Mouse (Mus musculus) spleen, postnatal 14 days (tissue): Measurements from ENCODE around the gene Sell.
"Not testable (repeated sequence)": the region's sequence is repeated elsewhere in the genome, so short reads cannot be mapped to it uniquely, and the experiment has no call there.

Experiments
- DNase-seq, 2 experiments: peaks; one replicate each; pipeline ENCODE4 v3.0.0; 2021 to 2022; ENCODE audit warnings: low spot score in 2 of 2

The Sell gene

GRCm38 (mm10) chr1:164061925-164062324 lies at the start of gene Sell:
TSS of gene Sell (plus strand) at chr1:164061982.
- peak; percentile 45 to 47 for DNase-seq

GRCm38 (mm10) chr1:164014616-164015015 lies 47.2 kb upstream of the Sell start:
- DNase-seq, result no peak

GRCm38 (mm10) chr1:164018221-164018896 lies 43.4 kb upstream of the Sell start:
- DNase-seq, result no peak

GRCm38 (mm10) chr1:164019789-164020188 lies 42.0 kb upstream of the Sell start:
- no peak for DNase-seq

- DNase-seq, result not testable (repeated sequence)
These were observed 41.0 kb upstream of the Sell start for GRCm38 (mm10) chr1:164020746-164021145.

- not testable (repeated sequence) for DNase-seq
These were observed 39.7 kb upstream of the Sell start for GRCm38 (mm10) chr1:164022106-164022505.

- no peak for DNase-seq
These were observed 36.1 kb upstream of the Sell start for GRCm38 (mm10) chr1:164025685-164026084.

- peak in 1 of 2 experiments; percentile 17 for DNase-seq
These were observed 34.4 kb upstream of the Sell start for GRCm38 (mm10) chr1:164027416-164027815.

GRCm38 (mm10) chr1:164040385-164041135 lies 21.2 kb upstream of the Sell start:
- no peak for DNase-seq

- DNase-seq, result no peak
These were observed 18.2 kb upstream of the Sell start for GRCm38 (mm10) chr1:164043549-164043948.

- no peak for DNase-seq
These were observed 13.8 kb upstream of the Sell start, which contains the start of gene Sele for GRCm38 (mm10) chr1:164047934-164048333. TSS of gene Sele (plus strand) at chr1:164048234.

- no peak for DNase-seq
These were observed 8.2 kb upstream of the Sell start for GRCm38 (mm10) chr1:164053561-164053960.

GRCm38 (mm10) chr1:164054800-164055199 lies 7.0 kb upstream of the Sell start:
- no peak for DNase-seq

GRCm38 (mm10) chr1:164060071-164060470 lies 1.7 kb upstream of the Sell start:
- no peak for DNase-seq

- DNase-seq, result no peak
These were observed 504 bp upstream of the Sell start for GRCm38 (mm10) chr1:164061278-164061677.

- DNase-seq, result no peak
These were observed 1.1 kb downstream of the Sell start for GRCm38 (mm10) chr1:164062856-164063255.

GRCm38 (mm10) chr1:164063745-164064144 lies 2.0 kb downstream of the Sell start:
- no peak for DNase-seq

GRCm38 (mm10) chr1:164069261-164069660 lies 7.5 kb downstream of the Sell start:
- no peak for DNase-seq

- no peak for DNase-seq
These were observed 8.7 kb downstream of the Sell start for GRCm38 (mm10) chr1:164070461-164070860.

- no peak for DNase-seq
These were observed 9.3 kb downstream of the Sell start for GRCm38 (mm10) chr1:164071111-164071510.

- no peak for DNase-seq
These were observed 10.2 kb downstream of the Sell start for GRCm38 (mm10) chr1:164072001-164072400.

GRCm38 (mm10) chr1:164073091-164073490 lies 11.3 kb downstream of the Sell start:
- no peak for DNase-seq

- DNase-seq, result no peak
These were observed 12.0 kb downstream of the Sell start for GRCm38 (mm10) chr1:164073803-164074202.
